ENCODE assay signal across 22 mouse cellular contexts in the genomic region with DNA sequence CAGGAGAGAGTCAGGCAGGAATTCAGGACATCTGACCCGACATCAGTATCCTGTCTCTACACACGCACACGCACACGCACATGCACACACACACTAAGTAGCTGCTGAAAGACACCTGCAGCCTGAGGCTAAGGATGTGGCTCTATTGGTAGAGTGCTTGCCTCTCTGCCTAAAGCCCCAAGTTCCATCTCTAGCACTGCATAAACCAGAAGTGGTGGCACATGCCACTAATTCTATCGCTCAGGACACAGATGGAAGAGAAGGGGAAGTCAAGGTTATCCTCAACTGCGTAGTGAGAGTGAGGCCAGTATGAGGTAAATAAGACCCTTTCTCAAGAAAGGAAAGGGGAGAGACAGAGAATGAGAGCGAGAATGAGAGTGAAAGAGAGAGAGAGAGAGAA. TPM values are rescaled to one million over a fixed set of nuclear protein-coding genes. Genes with fewer than 3 reads are reported as not detected.
A peak's percentile ranks its signal among the peaks of the same experiment; 100 is the strongest.
DNase-seq lines count a peak whose midpoint lies in the region; ATAC-seq lines count a peak whose summit lies in the region.
"Had no signal": no experiment of that assay in that cellular context is flagged by ENCODE, and none has a peak within 500 bp of the region (broad histone marks: within the 10 kb centered on the region; RNA-seq: fewer than 3 reads in every experiment).

No protein-coding gene starts in this region.

- H3K27me3 ChIP-seq in forebrain, embryonic 10.5 days (ENCODE audit: poor library complexity, severe bottlenecking), result no peaks in the 10 kb centered on the region; the same call in 1 of the 2 replicates
- H3K27me3 ChIP-seq in forebrain, embryonic 16.5 days (replicated peaks; ENCODE audit: control insufficient read depth, insufficient read depth, low read length), result no peaks in the 10 kb centered on the region
- H3K27me3 ChIP-seq in megakaryocyte, embryonic 14.5 days (replicated peaks), result no peaks in the 10 kb centered on the region
- H3K27me3 ChIP-seq: hindbrain, embryonic 15.5 days; Patski had no signal

- H3K9me3 ChIP-seq in forebrain, embryonic 10.5 days, result no peaks in the 10 kb centered on the region
- no peaks in the 10 kb centered on the region for H3K9me3 ChIP-seq in forebrain, embryonic 16.5 days (ENCODE audit: control insufficient read depth, low read length)
- no peaks in the 10 kb centered on the region for H3K9me3 ChIP-seq in megakaryocyte, embryonic 14.5 days
- H3K9me3 ChIP-seq: heart, embryonic 10.5 days; heart, embryonic 13.5 days; hindbrain, embryonic 12.5 days; hindbrain, embryonic 15.5 days had no signal

- no peak overlapping the region for H3K9ac ChIP-seq in forebrain, embryonic 16.5 days (replicated peaks; ENCODE audit: low read depth, low read length)
- H3K9ac ChIP-seq: heart, embryonic 13.5 days; hindbrain, embryonic 12.5 days; hindbrain, embryonic 15.5 days had no signal

- 96% methylated on average over 7 of the region's 7 CpGs for WGBS in forebrain, embryonic 10.5 days
- 92% methylated on average over 7 of the region's 7 CpGs for WGBS in forebrain, embryonic 16.5 days

- no peak overlapping the region for H3K4me3 ChIP-seq in forebrain, embryonic 10.5 days
- H3K4me3 ChIP-seq in forebrain, embryonic 16.5 days (replicated peaks; ENCODE audit: low read length), result no peak overlapping the region
- peak overlapping the region; percentile 57 for H3K4me3 ChIP-seq in megakaryocyte, embryonic 14.5 days (replicated peaks)
- H3K4me3 ChIP-seq: heart, adult 2 months; heart, embryonic 10.5 days; heart, embryonic 13.5 days; hindbrain, embryonic 12.5 days; hindbrain, embryonic 15.5 days had no signal

- no peak for DNase-seq in forebrain, embryonic 10.5 days (ENCODE audit: extremely low spot score, low spot score)
- DNase-seq in MN1 (ENCODE audit: low spot score), result no peak
- DNase-seq in right cerebral cortex, postnatal 25 days, result no peak
- DNase-seq: adrenal gland, postnatal 10 days; adrenal gland, postnatal 36 days; cerebellum, adult 18-20 months; cerebellum, adult 9-10 months; cerebellum, postnatal 14 days; embryo, embryonic 11 days; gastrocnemius, postnatal 25 days; heart, adult 2 months; heart, postnatal 14 days; heart, postnatal 4 days had no signal

- H3K27ac ChIP-seq in forebrain, embryonic 10.5 days, result peak overlapping the region; percentile 51; the same call in 1 of the 2 replicates
- no peak overlapping the region for H3K27ac ChIP-seq in forebrain, embryonic 16.5 days (ENCODE audit: low read length)
- H3K27ac ChIP-seq: heart, adult 2 months; heart, embryonic 10.5 days; heart, embryonic 13.5 days; hindbrain, embryonic 12.5 days; hindbrain, embryonic 15.5 days had no signal

- H3K4me2 ChIP-seq in forebrain, embryonic 16.5 days (ENCODE audit: low read length), result no peak overlapping the region
- H3K4me2 ChIP-seq: heart, embryonic 13.5 days; hindbrain, embryonic 12.5 days; hindbrain, embryonic 15.5 days had no signal

- peaks cover 50% of the 10 kb centered on the region for H3K4me1 ChIP-seq in forebrain, embryonic 10.5 days
- H3K4me1 ChIP-seq in forebrain, embryonic 16.5 days (replicated peaks; ENCODE audit: control insufficient read depth, insufficient read depth, low read length), result no peaks in the 10 kb centered on the region; the same call in 1 of the 2 replicates
- peaks cover 93% of the 10 kb centered on the region for H3K4me1 ChIP-seq in megakaryocyte, embryonic 14.5 days

- no peak for ATAC-seq in forebrain, embryonic 16.5 days
- peak; percentile 60 for ATAC-seq in granulocyte monocyte progenitor cell, adult 5-6 weeks (replicated peaks; ENCODE audit: poor library complexity, severe bottlenecking)
- ATAC-seq: forebrain, embryonic 14.5 days; Patski had no signal

- no peaks in the 10 kb centered on the region for H3K36me3 ChIP-seq in forebrain, embryonic 10.5 days (replicated peaks)
- no peaks in the 10 kb centered on the region for H3K36me3 ChIP-seq in forebrain, embryonic 16.5 days (ENCODE audit: control insufficient read depth, insufficient read depth)
- H3K36me3 ChIP-seq in megakaryocyte, embryonic 14.5 days (replicated peaks; ENCODE audit: low read length), result no peaks in the 10 kb centered on the region
- H3K36me3 ChIP-seq: heart, embryonic 10.5 days; heart, embryonic 13.5 days; hindbrain, embryonic 12.5 days; hindbrain, embryonic 15.5 days had no signal

RNA-seq across cellular contexts. Expression of a gene that starts 6.8 kb away (rescaled TPM):
- polyA plus RNA-seq in forebrain, embryonic 10.5 days (2016; fragmentation: Nextera tagmentation; extraction: Ambion mirVana), result 14.8 and 16.5 TPM in 2 replicates
- 32.2 and 37.2 TPM in 2 replicates for polyA plus RNA-seq in forebrain, embryonic 16.5 days (2015; fragmentation: Nextera tagmentation; extraction: Ambion mirVana)
- 3.4 and 4.0 TPM in 2 replicates for total RNA-seq in granulocyte monocyte progenitor cell, adult 5-6 weeks (2014; fragmentation: Nextera tagmentation)
- total RNA-seq in granulocyte monocyte progenitor cell, adult 5-6 weeks (2017), result 0.88 and 1.8 TPM in 2 replicates
- 8.3 and 10.8 TPM in 2 replicates for polyA plus RNA-seq in megakaryocyte, embryonic 14.5 days (2012; ENCODE audit: insufficient read depth, low replicate concordance)
